Comparison of ENCODE assay signal across 11 mouse cellular contexts in genomic region chr4:119738641-119739040, GRCm38 (mm10). TPM values are rescaled to one million over a fixed set of nuclear protein-coding genes. Genes with fewer than 3 reads are reported as not detected.
DNase-seq lines count a peak whose midpoint lies in the region; ATAC-seq and TF ChIP-seq lines count a peak whose summit lies in the region.
"Had no signal": no experiment of that assay in that cellular context is flagged by ENCODE, and none has a peak within 500 bp of the region (broad histone marks: within the 10 kb centered on the region; RNA-seq: fewer than 3 reads in every experiment).

No protein-coding gene starts in this region.

- no peak overlapping the region for H3K9ac ChIP-seq in lung, embryonic 16.5 days (ENCODE audit: low read length)
- no peak overlapping the region for H3K9ac ChIP-seq in forebrain, embryonic 13.5 days
- H3K9ac ChIP-seq: heart, embryonic 13.5 days; limb, embryonic 13.5 days; neural tube, embryonic 12.5 days had no signal

- intact Hi-C loops in left cerebral cortex, postnatal 25 days (cut with DNase I): loop anchor here (5.0 kb wide), 1 partner anchor 69 kb away; no protein-coding TSS in a partner anchor

- no peak for DNase-seq in layer of hippocampus, adult 2 months (ENCODE audit: low spot score in 2 of 2)
- no peak for DNase-seq in layer of hippocampus, postnatal 36 days
- peak; percentile 60 for DNase-seq in thymus, postnatal 14 days
- DNase-seq in left cerebral cortex, postnatal 25 days (ENCODE audit: low spot score in 2 of 2): no peak
- no peak for DNase-seq in ovary, postnatal 14 days (ENCODE audit: low spot score)

- H3K4me2 ChIP-seq in lung, embryonic 16.5 days (ENCODE audit: low read depth, low read length): no peak overlapping the region
- no peak overlapping the region for H3K4me2 ChIP-seq in forebrain, embryonic 13.5 days
- H3K4me2 ChIP-seq: heart, embryonic 13.5 days; limb, embryonic 13.5 days; neural tube, embryonic 12.5 days had no signal

- peak; percentile 86 for ATAC-seq in common myeloid progenitor, adult 5-6 weeks (replicated peaks; ENCODE audit: low read depth, poor library complexity, severe bottlenecking)
- ATAC-seq in lung, embryonic 16.5 days (ENCODE audit: low read depth): peak; percentile 40; the same call in 1 of the 2 replicates
- no peak for ATAC-seq in forebrain, embryonic 13.5 days

- H3K4me1 ChIP-seq in lung, embryonic 16.5 days (replicated peaks; ENCODE audit: control insufficient read depth, insufficient read depth, low read length): peaks cover 28% of the 10 kb centered on the region
- H3K4me1 ChIP-seq in forebrain, embryonic 13.5 days: peaks cover 10% of the 10 kb centered on the region

- no peak for TF ChIP-seq CTCF in layer of hippocampus, adult 2 months (conservative IDR thresholded peaks at IDR 0.05)

- peak overlapping the region; percentile 68 for H3K27ac ChIP-seq in layer of hippocampus, adult 2 months
- H3K27ac ChIP-seq in lung, embryonic 16.5 days (ENCODE audit: low read length): peak overlapping the region; percentile 65; the same call in 1 of the 2 replicates
- H3K27ac ChIP-seq in forebrain, embryonic 13.5 days: no peak overlapping the region
- H3K27ac ChIP-seq: heart, embryonic 13.5 days; limb, embryonic 13.5 days; neural tube, embryonic 12.5 days had no signal

- no peaks in the 10 kb centered on the region for H3K27me3 ChIP-seq in lung, embryonic 16.5 days (ENCODE audit: control insufficient read depth, insufficient read depth, low read depth, low read length)
- peaks cover 27% of the 10 kb centered on the region for H3K27me3 ChIP-seq in forebrain, embryonic 13.5 days

- 9% methylated on average over 4 of the region's 4 CpGs for WGBS in lung, embryonic 16.5 days
- WGBS in forebrain, embryonic 13.5 days: 71% methylated on average over 4 of the region's 4 CpGs

- H3K36me3 ChIP-seq in lung, embryonic 16.5 days (ENCODE audit: control insufficient read depth, insufficient read depth, low read length): no peaks in the 10 kb centered on the region
- H3K36me3 ChIP-seq in forebrain, embryonic 13.5 days (ENCODE audit: poor library complexity, severe bottlenecking): no peaks in the 10 kb centered on the region
- H3K36me3 ChIP-seq: heart, embryonic 13.5 days; limb, embryonic 13.5 days; neural tube, embryonic 12.5 days had no signal

- no peak overlapping the region for H3K4me3 ChIP-seq in layer of hippocampus, adult 2 months
- H3K4me3 ChIP-seq in lung, embryonic 16.5 days (ENCODE audit: low read length): no peak overlapping the region
- no peak overlapping the region for H3K4me3 ChIP-seq in forebrain, embryonic 13.5 days
- H3K4me3 ChIP-seq: heart, embryonic 13.5 days; limb, embryonic 13.5 days; neural tube, embryonic 12.5 days had no signal

- H3K9me3 ChIP-seq in lung, embryonic 16.5 days (ENCODE audit: control insufficient read depth, low read length): no peaks in the 10 kb centered on the region
- no peaks in the 10 kb centered on the region for H3K9me3 ChIP-seq in forebrain, embryonic 13.5 days (replicated peaks)
- H3K9me3 ChIP-seq: heart, embryonic 13.5 days; limb, embryonic 13.5 days; neural tube, embryonic 12.5 days had no signal

RNA-seq across cellular contexts. Expression of gene Hivep3, which starts 5.1 kb away (rescaled TPM):
- total RNA-seq in layer of hippocampus, adult 2 months (2021): 10 to 100 TPM; 46.5 to 54.8 TPM
- total RNA-seq in layer of hippocampus, postnatal 36 days (2021): 10 to 100 TPM; 49.0 to 52.0 TPM
- total RNA-seq in common myeloid progenitor, adult 5-6 weeks (2017): 6.3 and 6.5 TPM in 2 replicates
- 27.9 and 30.3 TPM in 2 replicates for polyA plus RNA-seq in lung, embryonic 16.5 days (2015; fragmentation: Nextera tagmentation; extraction: Ambion mirVana)
- total RNA-seq in left cerebral cortex, postnatal 25 days (2021): 10 to 100 TPM; 58.0 to 67.2 TPM
- 8.8 and 10.5 TPM in 2 replicates for polyA plus RNA-seq in forebrain, embryonic 13.5 days (2015; fragmentation: Nextera tagmentation; extraction: Ambion mirVana)
